ENCODE assay signal across 17 mouse cellular contexts in the genomic region with DNA sequence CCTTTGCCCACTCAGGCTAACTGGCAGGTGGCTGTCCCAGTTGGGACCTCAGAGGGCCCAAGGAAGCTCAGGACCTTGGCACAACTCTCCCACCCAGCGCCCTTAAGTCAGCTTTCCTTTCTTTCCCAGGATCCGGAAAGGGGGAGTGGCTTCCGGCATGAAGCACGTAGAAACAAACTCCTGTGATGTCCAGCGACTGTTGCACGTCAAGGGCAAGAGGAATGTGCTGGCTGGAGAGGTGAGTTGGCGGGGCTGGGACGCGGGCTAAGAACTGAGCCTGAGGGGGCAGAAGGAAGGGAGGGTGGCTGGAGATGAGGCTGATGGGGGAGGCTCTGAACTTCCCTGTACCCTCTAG. TPM values are rescaled to one million over a fixed set of nuclear protein-coding genes. Genes with fewer than 3 reads are reported as not detected.
DNase-seq lines count a peak whose midpoint lies in the region; ATAC-seq and TF ChIP-seq lines count a peak whose summit lies in the region.
"Had no signal": no experiment of that assay in that cellular context is flagged by ENCODE, and none has a peak within 500 bp of the region (broad histone marks: within the 10 kb centered on the region; RNA-seq: fewer than 3 reads in every experiment).

No protein-coding gene starts in this region.

- H3K27me3 ChIP-seq in hindbrain, postnatal 0 days (ENCODE audit: insufficient read depth, low read length): no peaks in the 10 kb centered on the region
- H3K27me3 ChIP-seq: hindbrain, embryonic 13.5 days; neural tube, embryonic 15.5 days; stomach, embryonic 15.5 days had no signal

- DNase-seq in kidney, postnatal 10 days: peak; percentile 26
- no peak for DNase-seq in kidney, postnatal 36 days
- DNase-seq in R1 (ENCODE audit: low read depth, low spot score): peak; percentile 57
- peak; percentile 29 to 45 for DNase-seq in heart, adult 9 months (ENCODE audit: low spot score in 2 of 2)
- peak; percentile 27 for DNase-seq in lung, postnatal 14 days
- no peak for DNase-seq in hindbrain, postnatal 0 days (ENCODE audit: low spot score)
- no peak for DNase-seq in urinary bladder, adult 2 months (ENCODE audit: low spot score)
- DNase-seq: forebrain, postnatal 0 days; gastrocnemius, adult 2 months; layer of hippocampus, adult 9-11 months; lung, embryonic 14.5 days had no signal

- H3K9me3 ChIP-seq in hindbrain, postnatal 0 days (ENCODE audit: low read length): no peaks in the 10 kb centered on the region
- H3K9me3 ChIP-seq: hindbrain, embryonic 13.5 days; neural tube, embryonic 15.5 days; stomach, embryonic 15.5 days had no signal

- TF ChIP-seq CTCF in hindbrain, postnatal 0 days (IDR thresholded peaks at IDR 0.05; ENCODE audit: low read depth): no peak

- ATAC-seq in hindbrain, postnatal 0 days: no peak
- ATAC-seq: CD4-positive, CD25-positive, alpha-beta regulatory T cell, adult 4 months; forebrain, postnatal 0 days had no signal

- H3K36me3 ChIP-seq in hindbrain, postnatal 0 days (ENCODE audit: insufficient read depth, low read length): no peaks in the 10 kb centered on the region
- H3K36me3 ChIP-seq: hindbrain, embryonic 13.5 days; neural tube, embryonic 15.5 days; stomach, embryonic 15.5 days had no signal

- H3K4me1 ChIP-seq in hindbrain, postnatal 0 days (ENCODE audit: insufficient read depth, low read length): no peaks in the 10 kb centered on the region
- H3K4me1 ChIP-seq: neural tube, embryonic 15.5 days; stomach, embryonic 15.5 days had no signal

- no peak overlapping the region for H3K4me3 ChIP-seq in hindbrain, postnatal 0 days (ENCODE audit: low read length)
- H3K4me3 ChIP-seq: erythroblast, embryonic 14.5 days; gastrocnemius, adult 2 months; hindbrain, embryonic 13.5 days; neural tube, embryonic 15.5 days; stomach, embryonic 15.5 days had no signal

- no peak overlapping the region for H3K27ac ChIP-seq in hindbrain, postnatal 0 days
- H3K27ac ChIP-seq: gastrocnemius, adult 2 months; hindbrain, embryonic 13.5 days; neural tube, embryonic 15.5 days; stomach, embryonic 15.5 days had no signal

- no peak overlapping the region for H3K4me2 ChIP-seq in hindbrain, postnatal 0 days (ENCODE audit: low read depth, low read length)
- H3K4me2 ChIP-seq: hindbrain, embryonic 13.5 days; lung, embryonic 14.5 days; midbrain, embryonic 11.5 days; neural tube, embryonic 15.5 days; stomach, embryonic 15.5 days had no signal

- H3K9ac ChIP-seq in hindbrain, postnatal 0 days (replicated peaks; ENCODE audit: low read length): no peak overlapping the region
- H3K9ac ChIP-seq: forebrain, postnatal 0 days; hindbrain, embryonic 13.5 days; lung, embryonic 14.5 days; neural tube, embryonic 15.5 days; stomach, embryonic 15.5 days had no signal

- WGBS in hindbrain, postnatal 0 days: 64% methylated on average over 9 of the region's 9 CpGs

RNA-seq across cellular contexts. Expression of gene Vil1, which starts 10.2 kb away (rescaled TPM):
- total RNA-seq in hindbrain, postnatal 0 days (2014; rRNA removed): 0.26 TPM in 1 of 2 replicates, not detected in the other
- polyA plus RNA-seq in hindbrain, postnatal 0 days (2015; fragmentation: Nextera tagmentation; extraction: Ambion mirVana): 0.14 and 0.18 TPM in 2 replicates
- 0.07 and 0.10 TPM in 2 replicates for polyA plus RNA-seq in urinary bladder, adult 2 months (2012; rRNA removed)
- total RNA-seq: gastrocnemius, adult 2 months had no signal
- polyA plus RNA-seq: erythroblast, embryonic 14.5 days had no signal

RNA-seq across cellular contexts. Expression of gene Ctdsp1, which starts 28.1 kb away (rescaled TPM):
- total RNA-seq in hindbrain, postnatal 0 days (2014; rRNA removed): 35.7 and 38.4 TPM in 2 replicates
- 17.9 and 18.2 TPM in 2 replicates for polyA plus RNA-seq in hindbrain, postnatal 0 days (2015; fragmentation: Nextera tagmentation; extraction: Ambion mirVana)
- polyA plus RNA-seq in urinary bladder, adult 2 months (2012; rRNA removed): 93.7 and 117 TPM in 2 replicates

RNA-seq across cellular contexts. Expression of gene Slc11a1, which starts 44.4 kb away (rescaled TPM):
- total RNA-seq in hindbrain, postnatal 0 days (2014; rRNA removed): 3.6 and 10.6 TPM in 2 replicates
- 2.3 and 2.9 TPM in 2 replicates for polyA plus RNA-seq in hindbrain, postnatal 0 days (2015; fragmentation: Nextera tagmentation; extraction: Ambion mirVana)
- 13.2 and 16.5 TPM in 2 replicates for polyA plus RNA-seq in urinary bladder, adult 2 months (2012; rRNA removed)

RNA-seq across cellular contexts. Expression of gene Catip, which starts 57.5 kb away (rescaled TPM):
- total RNA-seq in hindbrain, postnatal 0 days (2014; rRNA removed): 0.75 and 1.9 TPM in 2 replicates
- 1.8 and 2.6 TPM in 2 replicates for polyA plus RNA-seq in hindbrain, postnatal 0 days (2015; fragmentation: Nextera tagmentation; extraction: Ambion mirVana)
- polyA plus RNA-seq in urinary bladder, adult 2 months (2012; rRNA removed): 2.7 and 2.9 TPM in 2 replicates
- polyA plus RNA-seq: erythroblast, embryonic 14.5 days had no signal

Comparison
In these comparisons a context has a peak if more than half of its experiments do, and no peak if none do; other contexts are left out.
1. DNase-seq: peak in kidney, postnatal 10 days (single experiment), R1 (single experiment), heart, adult 9 months (2 of 2) and lung, postnatal 14 days (single experiment); none in kidney, postnatal 36 days (0 of 2), hindbrain, postnatal 0 days (single experiment) and urinary bladder, adult 2 months (single experiment).